ENCODE assay signal across 16 mouse cellular contexts in the genomic region with DNA sequence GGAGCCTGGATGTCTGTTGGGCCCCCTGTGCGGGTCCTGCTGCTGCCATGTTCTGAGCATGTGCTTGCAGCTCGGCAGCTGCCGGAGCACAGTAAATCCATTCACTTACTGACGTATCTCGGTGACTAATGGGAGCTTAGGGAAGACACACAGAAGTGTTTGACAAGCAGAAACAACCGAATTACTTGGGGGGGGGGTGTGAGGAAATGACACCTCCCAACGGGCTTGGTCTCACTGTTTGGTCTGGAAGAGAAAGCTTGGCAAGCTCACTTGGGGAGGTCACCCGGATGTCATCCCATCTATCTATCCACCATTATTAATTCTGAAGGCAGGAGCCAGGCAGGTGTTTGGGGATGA. TPM values are rescaled to one million over a fixed set of nuclear protein-coding genes. Genes with fewer than 3 reads are reported as not detected.
DNase-seq lines count a peak whose midpoint lies in the region; ATAC-seq lines count a peak whose summit lies in the region.
"Had no signal": no experiment of that assay in that cellular context is flagged by ENCODE, and none has a peak within 500 bp of the region (broad histone marks: within the 10 kb centered on the region; RNA-seq: fewer than 3 reads in every experiment).

No protein-coding gene starts in this region.

- H3K27ac ChIP-seq in kidney, embryonic 16.5 days (ENCODE audit: low read length) = no peak overlapping the region
- peak overlapping the region; percentile 30 for H3K27ac ChIP-seq in hindbrain, embryonic 12.5 days
- H3K27ac ChIP-seq in midbrain, embryonic 13.5 days = peak overlapping the region; percentile 35; the same call in 1 of the 2 replicates
- no peak overlapping the region for H3K27ac ChIP-seq in neural tube, embryonic 15.5 days (replicated peaks)
- H3K27ac ChIP-seq: embryonic facial prominence, embryonic 15.5 days; liver, embryonic 14.5 days; macrophage had no signal

- H3K27me3 ChIP-seq in kidney, embryonic 16.5 days (ENCODE audit: insufficient read depth, low read length) = no peaks in the 10 kb centered on the region
- H3K27me3 ChIP-seq in hindbrain, embryonic 12.5 days = no peaks in the 10 kb centered on the region
- H3K27me3 ChIP-seq in midbrain, embryonic 13.5 days = peaks cover 25% of the 10 kb centered on the region; the same call in 1 of the 2 replicates
- H3K27me3 ChIP-seq in neural tube, embryonic 15.5 days (replicated peaks) = 0 out of 2 replicates have a peak, but pooled peaks cover 3% of the 10 kb centered on the region
- H3K27me3 ChIP-seq: embryonic facial prominence, embryonic 15.5 days had no signal

- peaks cover 3% of the 10 kb centered on the region; the same call in 1 of the 2 replicates for H3K4me1 ChIP-seq in kidney, embryonic 16.5 days (ENCODE audit: insufficient read depth, low read length)
- peaks cover 15% of the 10 kb centered on the region for H3K4me1 ChIP-seq in hindbrain, embryonic 12.5 days
- H3K4me1 ChIP-seq in midbrain, embryonic 13.5 days (replicated peaks) = peaks cover 13% of the 10 kb centered on the region
- H3K4me1 ChIP-seq in neural tube, embryonic 15.5 days = peaks cover 7% of the 10 kb centered on the region; the same call in 1 of the 2 replicates

- H3K4me3 ChIP-seq in kidney, embryonic 16.5 days (ENCODE audit: low read length) = no peak overlapping the region
- H3K4me3 ChIP-seq in hindbrain, embryonic 12.5 days = no peak overlapping the region
- no peak overlapping the region for H3K4me3 ChIP-seq in midbrain, embryonic 13.5 days (replicated peaks)
- no peak overlapping the region for H3K4me3 ChIP-seq in neural tube, embryonic 15.5 days (replicated peaks)
- H3K4me3 ChIP-seq: embryonic facial prominence, embryonic 15.5 days had no signal

- intact Hi-C loops in heart, postnatal 36 days (cut with DNase I) = no loop called here

- no peaks in the 10 kb centered on the region for H3K36me3 ChIP-seq in kidney, embryonic 16.5 days (ENCODE audit: insufficient read depth, low read length)
- H3K36me3 ChIP-seq in hindbrain, embryonic 12.5 days = no peaks in the 10 kb centered on the region
- H3K36me3 ChIP-seq in midbrain, embryonic 13.5 days = no peaks in the 10 kb centered on the region
- H3K36me3 ChIP-seq in neural tube, embryonic 15.5 days = no peaks in the 10 kb centered on the region
- H3K36me3 ChIP-seq: embryonic facial prominence, embryonic 15.5 days had no signal

- 29% methylated on average over 8 of the region's 8 CpGs for WGBS in kidney, embryonic 16.5 days
- whole genome bisulfite sequencing in hindbrain, embryonic 12.5 days = 27% methylated on average over 8 of the region's 8 CpGs
- WGBS in midbrain, embryonic 13.5 days = 45% methylated on average over 8 of the region's 8 CpGs
- WGBS in neural tube, embryonic 15.5 days = 14% methylated on average over 8 of the region's 8 CpGs

- no peak overlapping the region for H3K9ac ChIP-seq in kidney, embryonic 16.5 days (replicated peaks; ENCODE audit: low read length)
- no peak overlapping the region for H3K9ac ChIP-seq in hindbrain, embryonic 12.5 days
- H3K9ac ChIP-seq in midbrain, embryonic 13.5 days (replicated peaks) = no peak overlapping the region
- H3K9ac ChIP-seq in neural tube, embryonic 15.5 days (replicated peaks) = no peak overlapping the region
- H3K9ac ChIP-seq: embryonic facial prominence, embryonic 15.5 days; liver, embryonic 14.5 days had no signal

- ATAC-seq in kidney, embryonic 16.5 days (ENCODE audit: low FRiP score, low TSS enrichment) = peak; percentile 43; the same call in 1 of the 2 replicates
- peak; percentile 70 for ATAC-seq in hindbrain, embryonic 12.5 days (ENCODE audit: low FRiP score)
- ATAC-seq in midbrain, embryonic 13.5 days = peak; percentile 78
- ATAC-seq in neural tube, embryonic 15.5 days (ENCODE audit: low FRiP score) = peak; percentile 47; the same call in 1 of the 2 replicates

- DNase-seq in kidney, postnatal 14 days = no peak
- DNase-seq in heart, postnatal 36 days = no peak
- DNase-seq in right cerebral cortex, postnatal 10 days (ENCODE audit: low spot score in 2 of 2) = no peak
- DNase-seq: cerebellum, adult 9-10 months; kidney, adult 9 months; right cerebral cortex, postnatal 25 days had no signal

- H3K9me3 ChIP-seq in kidney, embryonic 16.5 days (ENCODE audit: low read length) = no peaks in the 10 kb centered on the region
- H3K9me3 ChIP-seq in hindbrain, embryonic 12.5 days (replicated peaks) = no peaks in the 10 kb centered on the region
- no peaks in the 10 kb centered on the region for H3K9me3 ChIP-seq in midbrain, embryonic 13.5 days
- H3K9me3 ChIP-seq in neural tube, embryonic 15.5 days (replicated peaks) = no peaks in the 10 kb centered on the region
- H3K9me3 ChIP-seq: embryonic facial prominence, embryonic 15.5 days had no signal

- H3K4me2 ChIP-seq in kidney, embryonic 16.5 days (replicated peaks; ENCODE audit: low read depth, low read length) = no peak overlapping the region
- H3K4me2 ChIP-seq in hindbrain, embryonic 12.5 days (replicated peaks) = no peak overlapping the region; the same call in 1 of the 2 replicates
- H3K4me2 ChIP-seq in midbrain, embryonic 13.5 days (replicated peaks) = no peak overlapping the region
- no peak overlapping the region for H3K4me2 ChIP-seq in neural tube, embryonic 15.5 days
- H3K4me2 ChIP-seq: embryonic facial prominence, embryonic 15.5 days had no signal

RNA-seq across cellular contexts. Expression of a gene that starts 23.7 kb away (rescaled TPM):
- not detected in 2 replicates for polyA plus RNA-seq in kidney, embryonic 16.5 days (2015; fragmentation: Nextera tagmentation; extraction: Ambion mirVana)
- polyA plus RNA-seq in hindbrain, embryonic 12.5 days (2016; fragmentation: Nextera tagmentation; extraction: Ambion mirVana) = 2.8 and 4.0 TPM in 2 replicates
- polyA plus RNA-seq in midbrain, embryonic 13.5 days (2015; fragmentation: Nextera tagmentation; extraction: Ambion mirVana) = 1.1 and 2.3 TPM in 2 replicates
- polyA plus RNA-seq in neural tube, embryonic 15.5 days (2015; fragmentation: Nextera tagmentation; extraction: Ambion mirVana) = 0.14 and 0.60 TPM in 2 replicates
- total RNA-seq in heart, postnatal 36 days (2021) = not detected
- total RNA-seq: heart, adult 8-10 months; heart, postnatal 25 days had no signal
- polyA plus RNA-seq: liver, embryonic 14.5 days; macrophage; stomach, embryonic 14.5 days had no signal

RNA-seq across cellular contexts. Expression of a gene that starts 38.3 kb away (rescaled TPM):
- 0.06 and 0.14 TPM in 2 replicates for polyA plus RNA-seq in kidney, embryonic 16.5 days (2015; fragmentation: Nextera tagmentation; extraction: Ambion mirVana)
- polyA plus RNA-seq in hindbrain, embryonic 12.5 days (2016; fragmentation: Nextera tagmentation; extraction: Ambion mirVana) = 18.1 and 25.0 TPM in 2 replicates
- polyA plus RNA-seq in midbrain, embryonic 13.5 days (2015; fragmentation: Nextera tagmentation; extraction: Ambion mirVana) = 15.5 and 16.7 TPM in 2 replicates
- 3.9 and 6.2 TPM in 2 replicates for polyA plus RNA-seq in neural tube, embryonic 15.5 days (2015; fragmentation: Nextera tagmentation; extraction: Ambion mirVana)
- not detected for total RNA-seq in heart, postnatal 36 days (2021)
- total RNA-seq: heart, adult 8-10 months; heart, postnatal 25 days had no signal
- polyA plus RNA-seq: liver, embryonic 14.5 days; macrophage; stomach, embryonic 14.5 days had no signal

RNA-seq across cellular contexts. Expression of a gene that starts 48.1 kb away (rescaled TPM):
- polyA plus RNA-seq in kidney, embryonic 16.5 days (2015; fragmentation: Nextera tagmentation; extraction: Ambion mirVana) = not detected in 2 replicates
- 18.3 TPM in 2 replicates for polyA plus RNA-seq in hindbrain, embryonic 12.5 days (2016; fragmentation: Nextera tagmentation; extraction: Ambion mirVana)
- 10.3 and 10.7 TPM in 2 replicates for polyA plus RNA-seq in midbrain, embryonic 13.5 days (2015; fragmentation: Nextera tagmentation; extraction: Ambion mirVana)
- 5.1 and 6.8 TPM in 2 replicates for polyA plus RNA-seq in neural tube, embryonic 15.5 days (2015; fragmentation: Nextera tagmentation; extraction: Ambion mirVana)
- not detected for total RNA-seq in heart, postnatal 36 days (2021)
- total RNA-seq: heart, postnatal 25 days had no signal
- polyA plus RNA-seq: macrophage; stomach, embryonic 14.5 days had no signal

Comparison
In these comparisons a context has a peak if more than half of its experiments do, and no peak if none do; other contexts are left out.
1. H3K27ac ChIP-seq: peak in hindbrain, embryonic 12.5 days (single experiment) and midbrain, embryonic 13.5 days (single experiment); none in kidney, embryonic 16.5 days (single experiment) and neural tube, embryonic 15.5 days (single experiment).
2. Peak in every context shown above with its lines, with median percentiles within 50 percentile points of each other: ATAC-seq.